Mouse (Mus musculus): ENCODE results near the gene Dst.

Gene Dst

DNA sequence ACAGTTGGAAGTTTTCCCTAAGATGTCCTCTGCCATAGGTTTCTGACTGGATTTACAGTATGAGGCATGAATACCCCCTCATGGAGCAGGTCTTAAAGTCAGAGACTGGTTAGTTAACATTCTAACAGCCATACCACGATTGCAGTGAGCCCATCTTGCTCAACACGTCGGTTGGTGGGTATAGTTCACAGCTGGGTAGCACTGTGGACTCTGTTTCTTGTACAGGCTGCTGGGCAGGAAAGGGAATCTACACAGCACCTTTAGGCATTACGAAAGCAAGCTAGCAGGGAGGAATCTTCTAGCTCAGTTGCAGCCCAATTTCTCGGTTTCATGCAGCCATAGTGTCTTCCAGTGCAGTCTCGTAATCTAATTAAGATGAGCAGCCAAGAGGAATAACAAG is 69.8 kb downstream of the Dst start:
- no peak for DNase-seq (ENCODE audit: low spot score in 2 of 2)

- DNase-seq (ENCODE audit: low spot score in 2 of 2), result no peak
Observed at GRCm38 (mm10) chr1:33980420-33980819, 72.4 kb downstream of the Dst start.

GRCm38 (mm10) chr1:33989643-33990042 is 81.6 kb downstream of the Dst start:
- no peak for DNase-seq (ENCODE audit: low spot score in 2 of 2)

DNA sequence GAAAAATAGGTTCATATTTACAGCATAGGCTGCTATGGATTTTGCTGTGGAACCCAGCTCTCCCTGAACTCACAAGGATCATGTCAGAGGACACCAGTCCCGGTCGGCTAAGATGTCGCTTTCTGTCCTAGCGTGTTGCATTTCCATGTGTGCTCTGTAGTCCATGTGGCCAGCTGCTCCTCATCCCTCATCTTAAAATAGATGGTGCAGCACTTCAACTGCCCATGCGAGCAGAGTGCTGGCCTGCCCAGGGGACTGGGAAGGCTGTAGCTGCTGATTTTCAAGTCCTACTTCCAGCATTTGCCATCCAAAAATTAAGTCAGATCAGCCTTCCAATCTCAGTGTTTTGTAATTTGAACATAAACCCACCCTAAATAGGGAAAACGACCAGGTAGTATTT is 83.0 kb downstream of the Dst start:
- DNase-seq (ENCODE audit: low spot score in 2 of 2), result no peak

DNA sequence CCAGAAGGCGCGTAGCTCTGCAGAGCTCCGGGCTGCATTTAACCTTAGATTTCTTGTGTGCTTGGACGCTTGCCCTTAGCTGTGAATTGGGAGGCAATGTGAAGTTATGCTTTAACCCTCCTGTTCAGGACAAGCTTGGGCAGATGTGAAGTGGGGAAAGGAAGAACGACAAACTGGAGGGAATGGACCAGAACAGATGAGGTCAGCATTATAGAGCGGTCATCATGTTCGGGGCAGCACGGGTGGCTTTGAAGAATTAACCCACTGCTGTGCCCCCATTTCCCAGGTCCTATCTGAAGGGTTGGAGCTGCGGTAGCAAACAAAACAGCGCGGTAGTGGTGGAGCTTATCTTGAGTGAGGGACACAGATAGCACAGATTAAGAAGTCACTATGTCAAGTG is 84.8 kb downstream of the Dst start:
- no peak for DNase-seq (ENCODE audit: low spot score in 2 of 2)

GRCm38 (mm10) chr1:33994201-33994600 is 86.2 kb downstream of the Dst start:
- no peak for DNase-seq (ENCODE audit: low spot score in 2 of 2)

- DNase-seq (ENCODE audit: low spot score in 2 of 2), result no peak
Observed at GRCm38 (mm10) chr1:33995386-33995785, 87.4 kb downstream of the Dst start.

DNA sequence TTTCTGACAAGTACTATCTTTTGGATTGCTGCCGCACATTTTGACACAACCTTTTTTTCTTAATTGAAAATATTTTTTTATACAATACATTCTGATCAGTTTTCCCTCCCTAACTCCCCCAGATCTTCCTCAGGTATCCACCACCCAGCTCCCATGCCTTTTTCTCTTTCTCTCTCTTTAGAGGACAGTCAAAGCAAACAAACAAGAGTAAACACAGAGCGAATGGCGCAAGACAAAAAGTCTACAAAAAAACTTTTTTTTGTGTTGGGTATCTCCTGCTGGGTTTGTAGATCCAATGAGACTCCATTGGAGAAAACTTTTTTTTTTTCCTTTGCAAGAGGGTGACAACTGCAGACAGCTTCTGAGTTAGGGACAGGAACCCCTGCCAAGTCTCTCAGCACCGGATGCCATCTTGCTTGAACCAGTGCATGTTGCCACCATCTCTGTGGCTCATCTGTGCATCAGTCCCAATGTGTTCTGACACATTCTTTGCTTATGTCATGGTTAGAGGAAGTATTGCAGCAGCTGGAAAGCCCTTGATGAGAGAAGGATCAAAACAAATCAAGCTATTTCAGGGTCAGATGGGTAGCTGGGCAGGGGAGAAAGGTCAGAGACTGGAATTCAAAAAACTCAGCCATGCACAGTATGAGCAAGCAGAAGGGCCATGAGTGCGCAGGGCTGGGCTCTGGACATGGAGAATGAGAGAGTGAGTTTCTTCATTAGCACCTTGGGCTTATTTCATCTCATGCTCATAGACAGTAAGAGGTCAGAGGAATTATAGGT is 88.3 kb downstream of the Dst start:
- no peak for DNase-seq (ENCODE audit: low spot score in 2 of 2)

DNA sequence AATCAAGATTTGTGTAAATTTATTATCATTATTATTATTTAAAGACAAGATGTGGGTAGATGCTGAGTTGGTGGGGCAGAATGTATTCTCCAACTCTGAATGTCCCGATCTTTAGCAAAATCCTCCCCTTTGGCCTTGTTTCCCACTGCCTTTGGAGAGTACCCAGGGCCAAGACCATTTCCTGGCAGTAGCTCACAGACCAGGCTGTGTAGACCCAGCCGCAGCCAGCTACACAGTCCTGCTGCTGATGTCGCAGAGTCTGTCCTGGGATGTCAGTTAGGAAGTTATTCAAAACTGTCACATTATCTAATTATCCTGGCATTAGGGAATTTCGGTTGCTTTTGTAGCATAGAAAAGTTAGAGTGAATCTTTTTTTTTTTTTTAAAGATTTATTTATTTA is 94.3 kb downstream of the Dst start:
- no peak for DNase-seq (ENCODE audit: low spot score in 2 of 2)

DNA sequence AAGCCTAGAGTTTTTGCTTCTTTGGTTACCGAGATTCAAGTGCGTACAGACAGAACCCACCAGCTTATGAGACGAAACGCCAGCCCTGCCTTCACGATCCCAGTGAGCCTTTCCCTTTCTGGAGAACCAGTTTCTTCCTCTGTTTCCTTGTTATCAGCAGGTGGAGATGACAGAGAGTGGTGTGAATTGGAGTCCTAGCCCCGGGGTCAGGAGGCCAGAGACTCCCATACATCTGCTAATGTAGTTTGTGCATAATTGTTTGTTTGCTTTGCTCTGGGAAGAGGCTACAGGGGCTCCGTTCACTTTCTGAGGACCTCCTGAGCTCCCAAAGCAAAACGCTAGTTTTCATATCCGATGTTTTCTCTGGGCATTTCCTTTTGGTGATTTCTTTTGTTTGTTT is 94.9 kb downstream of the Dst start:
- DNase-seq (ENCODE audit: low spot score in 2 of 2), result no peak

- DNase-seq (ENCODE audit: low spot score in 2 of 2), result no peak
Observed at GRCm38 (mm10) chr1:34005238-34005725, 97.3 kb downstream of the Dst start.

GRCm38 (mm10) chr1:34005726-34006638 is 98.0 kb downstream of the Dst start:
- no peak for DNase-seq (ENCODE audit: low spot score in 2 of 2)

DNA sequence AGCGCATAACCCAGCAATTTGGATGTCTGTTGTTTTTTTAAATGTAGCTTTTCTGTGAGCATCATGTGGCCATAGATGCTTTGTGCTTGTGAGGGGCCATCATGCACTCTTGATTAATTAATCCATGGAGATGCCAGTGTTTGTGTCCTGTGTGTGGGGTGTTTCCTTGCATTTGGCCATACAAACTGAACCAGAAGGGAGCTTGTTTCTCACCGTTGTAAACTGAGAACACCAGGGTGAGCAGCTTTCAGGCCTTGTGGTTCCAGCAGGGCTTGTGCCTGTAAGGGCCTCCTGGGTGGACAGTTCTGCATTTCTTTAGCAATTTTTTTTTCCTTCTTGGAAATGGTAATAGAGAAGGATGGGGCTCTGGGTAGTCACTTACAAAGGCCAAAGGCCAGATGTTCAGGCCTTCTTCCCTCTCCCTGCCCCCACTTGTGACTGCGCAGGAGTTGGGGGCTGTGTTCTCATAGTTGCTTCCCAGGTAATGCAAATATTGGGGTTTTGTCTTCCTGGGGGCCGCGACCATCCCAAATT is 98.9 kb downstream of the Dst start:
- no peak for DNase-seq (ENCODE audit: low spot score in 2 of 2)

- no peak for DNase-seq (ENCODE audit: low spot score in 2 of 2)
Observed at GRCm38 (mm10) chr1:34007379-34007778, 99.4 kb downstream of the Dst start.

DNA sequence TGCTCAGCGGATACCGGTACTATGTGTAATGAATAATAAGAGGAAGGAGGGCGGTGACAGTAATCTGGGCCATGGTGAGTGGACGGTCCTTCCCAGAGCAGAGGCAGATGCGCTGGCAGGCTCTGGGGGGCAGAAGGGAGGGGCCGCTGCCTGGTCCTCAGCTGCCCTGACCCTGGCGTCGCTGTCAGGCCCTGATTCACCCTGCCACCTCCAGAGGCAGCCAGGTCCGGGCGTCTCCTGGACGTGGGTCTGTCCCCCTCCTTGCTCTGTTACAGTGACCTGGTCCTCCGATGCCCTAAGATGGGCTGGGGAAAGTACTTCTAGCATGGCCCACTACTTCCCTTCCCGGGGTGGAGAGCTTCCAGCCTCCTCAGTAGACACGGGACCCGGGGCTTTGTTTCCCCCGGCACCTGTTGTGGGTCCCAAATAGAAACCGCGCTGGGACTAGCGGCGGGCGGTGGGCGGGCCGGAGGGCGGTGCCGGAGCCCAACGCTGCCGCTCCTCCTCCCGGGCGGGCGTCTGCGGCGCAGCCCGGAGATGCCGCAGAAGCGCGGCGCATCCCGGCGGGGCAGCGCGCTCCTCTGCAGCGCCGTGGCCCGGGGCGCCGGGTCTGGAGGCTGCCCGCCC is 103.1 kb downstream of the Dst start:
- DNase-seq (ENCODE audit: low spot score in 2 of 2), result no peak

GRCm38 (mm10) chr1:34011821-34012271 is 103.8 kb downstream of the Dst start:
- no peak for DNase-seq (ENCODE audit: low spot score in 2 of 2)

- no peak for DNase-seq (ENCODE audit: low spot score in 2 of 2)
Observed at GRCm38 (mm10) chr1:34013490-34013889, 105.5 kb downstream of the Dst start.

- DNase-seq (ENCODE audit: low spot score in 2 of 2), result no peak
Observed at GRCm38 (mm10) chr1:34016780-34017179, 108.8 kb downstream of the Dst start.

GRCm38 (mm10) chr1:34017323-34017722 is 109.3 kb downstream of the Dst start:
- no peak for DNase-seq (ENCODE audit: low spot score in 2 of 2)

- DNase-seq (ENCODE audit: low spot score in 2 of 2), result no peak
Observed at GRCm38 (mm10) chr1:34020599-34020998, 112.6 kb downstream of the Dst start.

DNA sequence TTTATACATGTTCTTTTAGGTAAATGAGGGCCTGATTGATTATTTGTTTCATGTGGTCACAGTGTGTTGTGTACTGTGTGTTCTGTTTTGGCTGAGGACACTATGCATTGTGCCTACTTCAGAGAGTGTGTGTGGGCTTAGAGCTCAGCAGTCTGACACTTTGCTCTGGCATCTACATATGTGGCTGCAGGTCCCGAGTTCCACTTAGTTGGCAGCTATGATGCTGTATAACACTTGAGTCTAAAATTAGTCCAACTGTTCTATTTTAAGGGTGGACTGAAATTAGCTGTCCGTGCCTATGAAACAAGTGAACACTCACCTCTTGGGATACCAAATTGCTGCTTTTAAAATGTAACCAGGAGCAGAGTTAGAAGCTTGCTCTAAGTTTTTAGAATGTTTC is 113.5 kb downstream of the Dst start:
- no peak for DNase-seq (ENCODE audit: low spot score in 2 of 2)

- no peak for DNase-seq (ENCODE audit: low spot score in 2 of 2)
Observed at GRCm38 (mm10) chr1:34023154-34023553, 115.1 kb downstream of the Dst start.
